Mouse (Mus musculus) CH12.LX (cell line): ENCODE measurements at regions not wholly inside any gene's neighbourhood (a gene's known extent, or its start where the extent isn't known, plus 50 kb on each side); places are given as distances from the start of the nearest gene placed in this dataset.

Source experiments
- DNase-seq: peaks from one replicate; pipeline ENCODE4 v3.0.0-alpha.2; 2013; ENCODE audit errors: extremely low read depth
- H3K27ac ChIP-seq: 2 replicates; pipeline ENCODE4 v1.5.1; 2012; ENCODE audit warnings: low read depth, mild to moderate bottlenecking, control low read depth, moderate library complexity; ENCODE audit not compliant: insufficient read depth
- H3K27me3 ChIP-seq: replicated peaks from 2 replicates; pipeline ENCODE3; 2012; ENCODE audit warnings: inconsistent platforms
- H3K36me3 ChIP-seq, 2 experiments: replicated peaks in 1 of 2; 2 replicates each; pipeline versions ENCODE3 to v1.6.1; 2012; ENCODE audit warnings: inconsistent platforms in 1 of 2, low read length in 1 of 2, mild to moderate bottlenecking in 1 of 2, mixed read lengths in 1 of 2, moderate library complexity in 1 of 2; ENCODE audit not compliant: control insufficient read depth in 1 of 2, insufficient read depth in 1 of 2
- H3K4me1 ChIP-seq, 2 experiments: 2 replicates each; pipeline ENCODE4 v1.6.1; 2012; ENCODE audit warnings: inconsistent platforms in 1 of 2, moderate library complexity in 1 of 2; ENCODE audit not compliant: insufficient read depth in 2 of 2, control insufficient read depth in 1 of 2
- H3K4me2 ChIP-seq: 2 replicates; pipeline ENCODE4 v1.6.1; 2012; ENCODE audit warnings: low read depth, mild to moderate bottlenecking, control low read depth; ENCODE audit not compliant: poor library complexity, insufficient read depth, severe bottlenecking
- H3K4me3 ChIP-seq, 3 experiments: fragments of 150-350 bp in 1 of 3; sonication (generic) in 1 of 3; replicated peaks in 1 of 3; 2 replicates each; pipeline versions ENCODE3 to v1.5.1; 2011 to 2012; ENCODE audit warnings: low read depth in 2 of 3, low read length in 2 of 3, mild to moderate bottlenecking in 2 of 3, moderate library complexity in 2 of 3, control low read depth in 1 of 3, improper control_type of control experiment in 1 of 3, inconsistent platforms in 1 of 3, mixed read lengths in 1 of 3; ENCODE audit not compliant: poor library complexity in 1 of 3
- H3K79me2 ChIP-seq: replicated peaks from 2 replicates; pipeline ENCODE4 v1.6.1; 2012; ENCODE audit warnings: mild to moderate bottlenecking, moderate library complexity; ENCODE audit not compliant: control insufficient read depth, poor library complexity, insufficient read depth, severe bottlenecking; ENCODE audit errors: extremely low read depth
- H3K9ac ChIP-seq: 2 replicates; pipeline ENCODE4 v1.6.1; 2012; ENCODE audit warnings: low read depth, mild to moderate bottlenecking, control low read depth, moderate library complexity; ENCODE audit not compliant: insufficient read depth
- H3K9me3 ChIP-seq: replicated peaks from 2 replicates; pipeline ENCODE3; 2012; ENCODE audit warnings: low read length, inconsistent platforms, mixed read lengths
- CHD1 ChIP-seq: IDR thresholded peaks from 2 replicates; pipeline ENCODE4 v1.6.1; 2012; ENCODE audit warnings: low read depth, low read length, improper control_type of control experiment, inconsistent platforms
- CHD2 ChIP-seq: IDR thresholded peaks from 2 replicates; pipeline ENCODE4 v1.6.1; 2011; ENCODE audit warnings: low read length, improper control_type of control experiment
- EP300 ChIP-seq: IDR thresholded peaks from 2 replicates; pipeline ENCODE4 v1.6.1; 2011; ENCODE audit warnings: low read length, improper control_type of control experiment
- ETS1 ChIP-seq: conservative IDR thresholded peaks from 2 replicates; pipeline ENCODE4 v1.6.1; 2012; ENCODE audit warnings: low read depth, mild to moderate bottlenecking, inconsistent platforms, low read length, improper control_type of control experiment, moderate library complexity
- JUND ChIP-seq: conservative IDR thresholded peaks from 2 replicates; pipeline ENCODE4 v1.6.1; 2011; ENCODE audit warnings: low read depth, low read length, improper control_type of control experiment
- KAT2A ChIP-seq: IDR thresholded peaks from 2 replicates; pipeline ENCODE4 v1.6.1; 2012; ENCODE audit warnings: low read length, improper control_type of control experiment, inconsistent platforms; ENCODE audit not compliant: insufficient replicate concordance
- MAZ ChIP-seq: IDR thresholded peaks from 2 replicates; pipeline ENCODE4 v1.6.1; 2012; ENCODE audit warnings: low read depth, mild to moderate bottlenecking, inconsistent platforms, low read length, improper control_type of control experiment, moderate library complexity
- PAX5 ChIP-seq: IDR thresholded peaks from 2 replicates; pipeline ENCODE4 v1.6.1; 2012; ENCODE audit warnings: low read length, inconsistent platforms, mixed read lengths
- POLR2AphosphoS2 ChIP-seq: IDR thresholded peaks from 2 replicates; pipeline ENCODE4 v1.6.1; 2011; ENCODE audit warnings: low read depth, low read length, improper control_type of control experiment
- RCOR1 ChIP-seq: conservative IDR thresholded peaks from 2 replicates; pipeline ENCODE4 v1.6.1; 2012; ENCODE audit warnings: low read depth, mild to moderate bottlenecking, inconsistent platforms, low read length, improper control_type of control experiment
- TBP ChIP-seq: conservative IDR thresholded peaks from 2 replicates; pipeline ENCODE4 v1.6.1; 2011; ENCODE audit warnings: low read depth, low read length, improper control_type of control experiment
- TCF12 ChIP-seq: IDR thresholded peaks from 2 replicates; pipeline ENCODE4 v1.6.1; 2014; ENCODE audit warnings: low read depth, mild to moderate bottlenecking, inconsistent platforms, low read length, improper control_type of control experiment
- ZC3H11A ChIP-seq: IDR thresholded peaks from 2 replicates; pipeline ENCODE4 v1.6.1; 2012; ENCODE audit warnings: low read depth, mild to moderate bottlenecking, inconsistent platforms, low read length, improper control_type of control experiment
- ZKSCAN1 ChIP-seq: IDR thresholded peaks from 2 replicates; pipeline ENCODE4 v1.6.1; 2012; ENCODE audit warnings: low read depth, inconsistent platforms, low read length, improper control_type of control experiment, borderline replicate concordance
- ZNF384 ChIP-seq: IDR thresholded peaks from 2 replicates; pipeline ENCODE4 v1.6.1; 2012; ENCODE audit warnings: low read depth, low read length, improper control_type of control experiment, inconsistent platforms
- dilution Hi-C: fragments of 300-500 bp; cut with MboI; formaldehyde crosslinking; loops from 2 replicates; pipeline ENCODE4 v1.14.3; 2020; ENCODE audit warnings: low sequenced_read_pairs; ENCODE audit not compliant: extremely low pct_unique_long_range_greater_than_20kb, extremely low pct_ligation_motif_present
- in situ Hi-C: fragments of 300-500 bp; cut with MboI; formaldehyde crosslinking; loops from 3 replicates; pipeline ENCODE4 v1.14.3; 2019; ENCODE audit warnings: low sequenced_read_pairs, low pct_ligation_motif_present, low pct_unique_long_range_greater_than_20kb, mixed read lengths

GRCm38 (mm10) chr4:81899961-81900540 lies 457.4 kb upstream of the Mpdz start:
- DNase-seq, result no peak
- Histone ChIP-seq H3K9ac (no peak overlapping the region), H3K4me2 (no peak overlapping the region), H3K27me3 (no peaks in the 10 kb centered on the region), H3K36me3 (no peaks in the 10 kb centered on the region), H3K4me3 (no peak overlapping the region), H3K79me2 (no peaks in the 10 kb centered on the region), H3K9me3 (no peaks in the 10 kb centered on the region), H3K4me1 (peaks cover 0 to 11% of the 10 kb centered on the region in 2 experiments; a peak in 2 of 4 replicates), H3K27ac (no peak overlapping the region)
- in situ Hi-C loops, result no loop called here
- dilution Hi-C loops, result no loop called here
- no peak for TF ChIP-seq TCF12
- TF ChIP-seq MAZ, result no peak
- TF ChIP-seq ZC3H11A, result no peak
- TF ChIP-seq TBP, result no peak
- TF ChIP-seq PAX5, result no peak

- in situ Hi-C loops (no loop called here), dilution Hi-C loops (no loop called here)
- Histone ChIP-seq H3K4me2 (no peak overlapping the region), H3K9ac (no peak overlapping the region), H3K27ac (no peak overlapping the region)
- no peak for TF ChIP-seq CHD1
- TF ChIP-seq POLR2AphosphoS2, result no peak
- TF ChIP-seq TCF12, result no peak
- no peak for TF ChIP-seq KAT2A
- no peak for TF ChIP-seq RCOR1
- no peak for TF ChIP-seq JUND
- no peak for TF ChIP-seq ETS1
- TF ChIP-seq, all 38 proteins: peak for 0
- H3K9me3 ChIP-seq, result no peaks in the 10 kb centered on the region
- no peaks in the 10 kb centered on the region for H3K27me3 ChIP-seq
- no peak overlapping the region for H3K4me3 ChIP-seq
- H3K36me3 ChIP-seq, result no peaks in the 10 kb centered on the region
- DNase-seq, result peak; percentile 19
- H3K79me2 ChIP-seq, result no peaks in the 10 kb centered on the region
- H3K4me1 ChIP-seq, result peaks cover 0 to 11% of the 10 kb centered on the region in 2 experiments; a peak in 2 of 4 replicates
These were observed 456.0 kb upstream of the Mpdz start for GRCm38 (mm10) chr4:81898661-81899060.

DNA sequence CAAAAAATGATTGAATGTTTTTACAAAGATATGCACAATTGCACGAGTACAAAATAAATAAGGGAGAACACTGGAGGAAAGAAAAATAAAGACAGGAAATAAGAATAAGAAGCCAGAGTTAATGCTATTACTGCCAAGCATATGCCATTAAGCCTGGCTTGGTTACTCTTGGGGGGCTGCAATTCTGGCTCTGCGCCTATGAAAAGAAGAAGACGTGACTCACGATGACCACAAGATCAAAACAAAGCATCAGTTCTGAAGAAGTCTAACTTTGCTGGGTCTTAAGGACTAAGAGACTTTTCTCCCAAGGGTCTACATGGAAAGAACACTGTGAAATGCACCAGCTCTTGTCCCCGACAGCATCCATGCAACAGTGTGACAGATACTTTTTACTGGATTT lies 454.8 kb upstream of the Mpdz start:
- Histone ChIP-seq H3K9me3 (no peaks in the 10 kb centered on the region), H3K4me1 (peaks cover 0 to 11% of the 10 kb centered on the region in 2 experiments; a peak in 2 of 4 replicates), H3K4me2 (no peak overlapping the region), H3K36me3 (no peaks in the 10 kb centered on the region), H3K9ac (no peak overlapping the region), H3K27ac (no peak overlapping the region), H3K79me2 (no peaks in the 10 kb centered on the region), H3K4me3 (no peak overlapping the region), H3K27me3 (no peaks in the 10 kb centered on the region)
- in situ Hi-C loops (no loop called here), dilution Hi-C loops (no loop called here)
- DNase-seq, result no peak
- no peak for TF ChIP-seq CHD2
- TF ChIP-seq EP300, result no peak
- TF ChIP-seq ZNF384, result no peak
- no peak for TF ChIP-seq ZKSCAN1
